18 mouse cellular contexts compared by ENCODE assay signal in the genomic region with DNA sequence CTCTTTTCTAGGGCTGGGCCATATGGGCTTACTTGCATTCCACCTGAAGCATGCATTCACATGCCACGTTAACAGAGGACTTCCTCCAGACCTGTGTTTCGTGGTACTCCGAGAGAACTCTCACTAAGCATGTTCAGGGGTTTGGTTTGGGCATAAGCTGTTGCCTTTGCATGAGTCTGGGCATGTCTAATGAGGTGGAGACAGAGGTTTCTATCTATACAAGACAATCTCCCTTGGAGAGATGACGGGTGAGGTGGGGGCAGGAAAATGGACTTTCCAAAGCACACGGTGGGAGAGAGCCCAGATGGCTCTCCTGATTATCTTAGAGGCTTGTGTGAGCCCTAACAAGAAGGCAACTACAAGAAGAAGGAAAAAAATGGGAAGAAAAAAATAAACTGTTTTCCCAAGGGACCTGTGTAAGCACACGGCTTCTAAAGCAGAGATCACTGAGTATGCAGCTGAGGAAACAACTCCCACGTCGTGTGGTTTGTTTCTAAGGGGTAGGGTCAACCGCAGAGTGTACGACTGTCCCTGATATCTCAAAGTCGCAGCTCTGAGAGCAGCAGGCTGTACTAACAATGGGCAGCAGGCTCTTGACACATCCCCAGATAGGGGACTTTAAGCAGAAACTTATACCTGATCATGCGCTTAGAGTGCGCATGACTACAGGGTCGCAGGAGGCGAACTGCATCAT. TPM values are rescaled to one million over a fixed set of nuclear protein-coding genes. Genes with fewer than 3 reads are reported as not detected.
A peak's percentile ranks its signal among the peaks of the same experiment; 100 is the strongest.
DNase-seq lines count a peak whose midpoint lies in the region; ATAC-seq and TF ChIP-seq lines count a peak whose summit lies in the region.
"Had no signal": no experiment of that assay in that cellular context is flagged by ENCODE, and none has a peak within 500 bp of the region (broad histone marks: within the 10 kb centered on the region; RNA-seq: fewer than 3 reads in every experiment).

No protein-coding gene starts in this region.

- H3K4me3 ChIP-seq in kidney, embryonic 14.5 days (ENCODE audit: low read length) = no peak overlapping the region
- H3K4me3 ChIP-seq in kidney, adult 2 months (ENCODE audit: insufficient read depth, low read depth, low read length) = no peak overlapping the region
- H3K4me3 ChIP-seq in MEL (ENCODE audit: control insufficient read depth in 1 of 2, insufficient read depth in 1 of 2, low read depth in 2 of 2, low read length in 2 of 2) = no peak overlapping the region
- no peak overlapping the region for H3K4me3 ChIP-seq in liver, embryonic 14.5 days (ENCODE audit: insufficient read depth in 1 of 2, low read depth in 2 of 2, low read length in 2 of 2)
- H3K4me3 ChIP-seq: embryonic facial prominence, embryonic 10.5 days; erythroblast, embryonic 14.5 days; lung, embryonic 15.5 days; neural tube, embryonic 12.5 days had no signal

- WGBS in kidney, embryonic 14.5 days = 65% methylated on average over 15 of the region's 15 CpGs
- WGBS in kidney, adult 2 months = 61% methylated on average over 15 of the region's 15 CpGs
- 25% methylated on average over 15 of the region's 15 CpGs for WGBS in liver, embryonic 14.5 days (ENCODE audit: insufficient replicate concordance)

- no peaks in the 10 kb centered on the region for H3K4me1 ChIP-seq in kidney, embryonic 14.5 days (ENCODE audit: control insufficient read depth, insufficient read depth, low read length)
- H3K4me1 ChIP-seq in kidney, adult 2 months (ENCODE audit: control insufficient read depth, insufficient read depth, low read length) = no peaks in the 10 kb centered on the region
- no peaks in the 10 kb centered on the region for H3K4me1 ChIP-seq in MEL (ENCODE audit: control insufficient read depth in 1 of 2, insufficient read depth in 2 of 2, low read length in 2 of 2)
- peaks cover 0 to 13% of the 10 kb centered on the region in 2 experiments; a peak in 2 of 4 replicates for H3K4me1 ChIP-seq in liver, embryonic 14.5 days (replicated peaks; ENCODE audit: control insufficient read depth in 2 of 2, insufficient read depth in 2 of 2, low read length in 1 of 2)
- H3K4me1 ChIP-seq: lung, embryonic 15.5 days; neural tube, embryonic 12.5 days had no signal

- H3K4me2 ChIP-seq in kidney, embryonic 14.5 days (replicated peaks; ENCODE audit: low read depth, low read length) = no peak overlapping the region
- H3K4me2 ChIP-seq in liver, embryonic 14.5 days (ENCODE audit: low read depth) = peak overlapping the region; percentile 24
- H3K4me2 ChIP-seq: lung, embryonic 15.5 days; neural tube, embryonic 12.5 days had no signal

- no peak for TF ChIP-seq RAD21 in MEL (IDR thresholded peaks at IDR 0.05; ENCODE audit: low read depth, low read length)

- DNase-seq in kidney, adult 2 months = no peak
- peak; percentile 41 for DNase-seq in MEL (ENCODE audit: low read depth, low spot score)
- peak; percentile 8 for DNase-seq in c-Kit-positive CD71-positive TER-119-positive erythroid progenitor cells, embryonic 14.5 days (ENCODE audit: low spot score)
- peak; percentile 9 to 31 (median 19) for DNase-seq in liver, embryonic 14.5 days (ENCODE audit: low read depth in 3 of 3, low spot score in 3 of 3)
- no peak for DNase-seq in spleen, adult 12 weeks (ENCODE audit: low spot score)
- no peak for DNase-seq in lung, adult 18-20 months
- DNase-seq: adrenal gland, adult 2 months; cerebellum, adult 9-10 months; heart, postnatal 14 days; kidney, postnatal 14 days; layer of hippocampus, adult 9-11 months; right cerebral cortex, postnatal 25 days; thymus, postnatal 4 days had no signal

- no peaks in the 10 kb centered on the region for H3K79me2 ChIP-seq in MEL (ENCODE audit: control insufficient read depth, insufficient read depth, low read length, poor library complexity)

- TF ChIP-seq EP300 in MEL (IDR thresholded peaks at IDR 0.05; ENCODE audit: low read depth in 1 of 2, low read length in 2 of 2) = peak in 1 of 2 experiments; percentile 48; a peak in 2 of 4 replicates
- peak; percentile 30; the same call in 1 of the 2 replicates for TF ChIP-seq EP300 in liver, embryonic 14.5 days (IDR thresholded peaks at IDR 0.05; ENCODE audit: low read depth)

- no peaks in the 10 kb centered on the region for H3K27me3 ChIP-seq in kidney, embryonic 14.5 days (ENCODE audit: control insufficient read depth, insufficient read depth, low read length)
- H3K27me3 ChIP-seq in kidney, adult 2 months (replicated peaks; ENCODE audit: control insufficient read depth, insufficient read depth, low read length) = no peaks in the 10 kb centered on the region
- no peaks in the 10 kb centered on the region for H3K27me3 ChIP-seq in MEL (ENCODE audit: control insufficient read depth in 1 of 2, insufficient read depth in 2 of 2, low read length in 2 of 2)
- no peaks in the 10 kb centered on the region for H3K27me3 ChIP-seq in liver, embryonic 14.5 days (ENCODE audit: control insufficient read depth, insufficient read depth, low read length)
- H3K27me3 ChIP-seq: lung, embryonic 15.5 days; neural tube, embryonic 12.5 days had no signal

- TF ChIP-seq CTCF in kidney, adult 2 months (conservative IDR thresholded peaks at IDR 0.05; ENCODE audit: insufficient read depth, insufficient read length, low read depth, low read length) = no peak
- no peak for TF ChIP-seq CTCF in MEL (IDR thresholded peaks at IDR 0.05 in 2 of 3, conservative IDR thresholded peaks at IDR 0.05 in 1 of 3; ENCODE audit: control insufficient read depth in 1 of 3, insufficient read depth in 1 of 3, low read depth in 2 of 3, low read length in 3 of 3, poor library complexity in 1 of 3, severe bottlenecking in 1 of 3)
- no peak for TF ChIP-seq CTCF in liver, embryonic 14.5 days (IDR thresholded peaks at IDR 0.05; ENCODE audit: low read depth)

- H3K27ac ChIP-seq in kidney, embryonic 14.5 days (ENCODE audit: low read depth, low read length) = no peak overlapping the region
- H3K27ac ChIP-seq in kidney, adult 2 months (ENCODE audit: insufficient read depth, low read depth, low read length) = no peak overlapping the region
- no peak overlapping the region for H3K27ac ChIP-seq in MEL (ENCODE audit: control insufficient read depth, low read depth, low read length)
- H3K27ac ChIP-seq in liver, embryonic 14.5 days = no peak overlapping the region
- H3K27ac ChIP-seq: embryonic facial prominence, embryonic 10.5 days; lung, embryonic 15.5 days; neural tube, embryonic 12.5 days had no signal

- no peak for TF ChIP-seq POLR2A in kidney, adult 2 months (IDR thresholded peaks at IDR 0.05; ENCODE audit: low read depth, low read length)
- TF ChIP-seq POLR2A in MEL (IDR thresholded peaks at IDR 0.05; ENCODE audit: control insufficient read depth in 1 of 2, insufficient read depth in 1 of 2, low read depth in 1 of 2, low read length in 2 of 2, poor library complexity in 1 of 2) = no peak

- H3K36me3 ChIP-seq in kidney, embryonic 14.5 days (ENCODE audit: control insufficient read depth, insufficient read depth, low read length) = no peaks in the 10 kb centered on the region
- no peaks in the 10 kb centered on the region for H3K36me3 ChIP-seq in kidney, adult 2 months (ENCODE audit: control insufficient read depth, insufficient read depth, low read length)
- H3K36me3 ChIP-seq in MEL (ENCODE audit: control insufficient read depth in 1 of 2, insufficient read depth in 2 of 2, low read length in 2 of 2) = no peaks in the 10 kb centered on the region
- no peaks in the 10 kb centered on the region for H3K36me3 ChIP-seq in liver, embryonic 14.5 days (replicated peaks; ENCODE audit: control insufficient read depth, insufficient read depth, low read depth)
- H3K36me3 ChIP-seq: embryonic facial prominence, embryonic 10.5 days; lung, embryonic 15.5 days; neural tube, embryonic 12.5 days had no signal

- no peaks in the 10 kb centered on the region for H3K9me3 ChIP-seq in kidney, embryonic 14.5 days (ENCODE audit: control insufficient read depth, low read length)
- no peaks in the 10 kb centered on the region for H3K9me3 ChIP-seq in MEL (replicated peaks; ENCODE audit: insufficient read depth, low read length)
- H3K9me3 ChIP-seq in liver, embryonic 14.5 days (ENCODE audit: control insufficient read depth, low read length) = no peaks in the 10 kb centered on the region
- H3K9me3 ChIP-seq: embryonic facial prominence, embryonic 10.5 days; lung, embryonic 15.5 days; neural tube, embryonic 12.5 days had no signal

- no peak overlapping the region for H3K9ac ChIP-seq in kidney, embryonic 14.5 days (ENCODE audit: low read depth, low read length)
- no peak overlapping the region for H3K9ac ChIP-seq in MEL (ENCODE audit: control insufficient read depth, low read depth, low read length, poor library complexity, severe bottlenecking)
- H3K9ac ChIP-seq in liver, embryonic 14.5 days (replicated peaks) = no peak overlapping the region; the same call in 1 of the 2 replicates
- H3K9ac ChIP-seq: lung, embryonic 15.5 days; neural tube, embryonic 12.5 days had no signal

- peak; percentile 68; the same call in 1 of the 2 replicates for ATAC-seq in kidney, embryonic 14.5 days (ENCODE audit: low FRiP score, low TSS enrichment)
- ATAC-seq in liver, embryonic 14.5 days (ENCODE audit: insufficient read depth) = peak; percentile 93

TF ChIP-seq in MEL, 35 proteins besides CTCF, POLR2A, EP300 and RAD21 (continues in another document):
- TF ChIP-seq ZMIZ1 (IDR thresholded peaks at IDR 0.05; ENCODE audit: low read depth, low read length) (no peak), CHD1 (IDR thresholded peaks at IDR 0.05; ENCODE audit: low read depth, low read length) (no peak), UBTF (IDR thresholded peaks at IDR 0.05; ENCODE audit: borderline replicate concordance, insufficient read depth, low read depth, low read length) (no peak), USF1 (IDR thresholded peaks at IDR 0.05; ENCODE audit: low read depth, low read length) (no peak), ZNF384 (IDR thresholded peaks at IDR 0.05; ENCODE audit: low read depth, low read length) (no peak), SMC3 (IDR thresholded peaks at IDR 0.05; ENCODE audit: low read depth, low read length) (no peak), MAX (IDR thresholded peaks at IDR 0.05; ENCODE audit: low read length) (no peak), GATA1 (IDR thresholded peaks at IDR 0.05; ENCODE audit: low read depth, low read length) (no peak), TAL1 (IDR thresholded peaks at IDR 0.05; ENCODE audit: low read length) (peak; percentile 90), NRF1 (IDR thresholded peaks at IDR 0.05; ENCODE audit: insufficient read depth, low read depth, low read length, poor library complexity, severe bottlenecking) (0 out of 2 replicates have a peak, but pooled peaks have one; percentile 25), POLR2AphosphoS2 (IDR thresholded peaks at IDR 0.05; ENCODE audit: low read length) (no peak)

RNA-seq across cellular contexts. Expression of gene Intu, which starts 50.7 kb away (rescaled TPM):
- polyA plus RNA-seq in kidney, embryonic 14.5 days (2014; fragmentation: Nextera tagmentation; extraction: Ambion mirVana) = 2.7 and 5.1 TPM in 2 replicates
- polyA plus RNA-seq in kidney, adult 2 months (2012; rRNA removed) = 3.6 and 4.0 TPM in 2 replicates
- total RNA-seq in MEL (2012; rRNA removed) = 10.9 and 12.3 TPM in 2 replicates
- 1 to 10 TPM in 1 of 2 experiments, not detected in 1; 9.7 TPM for polyA plus RNA-seq in MEL (2012; ENCODE audit: insufficient read depth in 1 of 2, insufficient read length in 2 of 2, low read depth in 1 of 2, low replicate concordance in 2 of 2, missing spikeins in 1 of 2)
- 0.70 and 0.80 TPM in 2 replicates for polyA plus RNA-seq in liver, embryonic 14.5 days (2012; rRNA removed)
- polyA plus RNA-seq in liver, embryonic 14.5 days (2014; fragmentation: Nextera tagmentation; extraction: Ambion mirVana) = 0.52 and 0.88 TPM in 2 replicates

Comparison
In these comparisons a context has a peak if more than half of its experiments do, and no peak if none do; other contexts are left out.
1. DNase-seq: peak in MEL (single experiment), c-Kit-positive CD71-positive TER-119-positive erythroid progenitor cells, embryonic 14.5 days (single experiment) and liver, embryonic 14.5 days (3 of 3); none in kidney, adult 2 months (single experiment), spleen, adult 12 weeks (single experiment) and lung, adult 18-20 months (0 of 2).